Mouse (Mus musculus) midbrain, embryonic 10.5 days (tissue): ENCODE data around the gene Idnk. TPM values are rescaled to one million over a fixed set of nuclear protein-coding genes. Genes with fewer than 3 reads are reported as not detected.
A peak's percentile ranks its signal among the peaks of the same experiment; 100 is the strongest.

Source experiments
- DNase-seq: peaks from one replicate; pipeline ENCODE4 v3.0.0-alpha.2; 2017; ENCODE audit warnings: low spot score
- H3K27ac ChIP-seq: fragments of 300-500 bp; sonication (generic); replicated peaks from 2 replicates; pipeline ENCODE4 v1.5.1; 2016; ENCODE audit warnings: mild to moderate bottlenecking
- H3K27me3 ChIP-seq: fragments of 300-500 bp; sonication (generic); 2 replicates; pipeline ENCODE4 v1.6.1; 2016; ENCODE audit warnings: low read depth, mild to moderate bottlenecking; ENCODE audit not compliant: poor library complexity, severe bottlenecking
- H3K36me3 ChIP-seq: fragments of 300-500 bp; sonication (generic); 2 replicates; pipeline ENCODE4 v1.6.1; 2016; ENCODE audit warnings: mild to moderate bottlenecking, moderate library complexity
- H3K4me1 ChIP-seq: fragments of 300-500 bp; sonication (generic); 2 replicates; pipeline ENCODE4 v1.6.1; 2016
- H3K4me3 ChIP-seq: fragments of 300-500 bp; sonication (generic); 2 replicates; pipeline ENCODE4 v1.5.1; 2016; ENCODE audit warnings: mild to moderate bottlenecking, moderate library complexity
- H3K9me3 ChIP-seq: fragments of 300-500 bp; sonication (generic); replicated peaks from 2 replicates; pipeline ENCODE4 v1.6.1; 2016; ENCODE audit warnings: mild to moderate bottlenecking
- WGBS: fragments of 180-500 bp; shearing (Covaris S2); methylation state at CpG from one replicate; pipeline ENCODE4 v1.1.7; 2016; 5-methylcytosine and 5-hydroxymethylcytosine counted together
- polyA plus RNA-seq: library from polyadenylated mRNA; unstranded; fragments of >200 nt; fragmentation: Nextera tagmentation; extraction: Ambion mirVana; gene quantifications from 2 replicates; pipeline ENCODE4 v1.2.1, GENCODE M21; 2016

The Idnk gene
- 56.1 and 62.9 TPM in 2 replicates for polyA plus RNA-seq

DNA sequence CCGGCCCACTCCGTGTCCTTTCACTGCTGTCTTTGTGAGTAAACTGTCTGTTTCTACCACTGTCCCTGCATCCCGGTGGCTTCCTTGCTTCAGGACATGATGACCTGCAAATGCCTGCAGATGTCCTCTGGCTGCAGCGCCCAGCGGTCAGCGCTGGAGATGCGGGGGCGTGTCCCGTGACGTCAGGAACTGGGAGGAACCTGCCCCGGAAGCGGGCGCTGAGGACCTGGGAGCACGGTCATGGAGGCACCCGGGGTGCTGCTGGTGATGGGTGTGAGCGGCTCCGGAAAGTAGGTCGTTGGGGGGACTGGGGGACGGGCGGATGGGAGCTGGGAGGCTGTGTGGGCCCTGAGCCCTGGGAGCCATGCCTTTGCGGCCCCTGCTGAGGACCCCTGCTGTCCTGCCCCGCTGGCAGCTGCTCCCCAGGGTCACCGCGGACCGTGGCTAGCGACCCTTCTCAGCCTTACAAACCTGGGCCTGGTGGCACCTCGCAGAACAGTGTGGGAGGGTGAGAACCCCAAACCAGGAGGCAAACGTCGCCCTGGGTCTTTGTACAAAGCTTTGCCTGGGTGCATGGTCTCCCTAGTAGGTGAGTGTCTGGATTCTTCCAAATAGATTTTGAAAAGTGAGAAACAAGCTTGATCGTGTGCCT lies at the start of gene Idnk:
Idnk (plus strand) TSS at position 203 of the 652 bp plus-strand sequence.
- Histone ChIP-seq H3K9me3 (peaks cover 9% of the 10 kb centered on the region), H3K36me3 (peaks cover 30% of the 10 kb centered on the region), H3K4me3 (peak within 1 kb of the TSS; percentile 94), H3K4me1 (peaks cover 23% of the 10 kb centered on the region), H3K27me3 (0 out of 2 replicates have a peak, but pooled peaks cover 4% of the 10 kb centered on the region), H3K27ac (peak within 1 kb of the TSS; percentile 87)
- peak; percentile 89 for DNase-seq
- 1% methylated on average over 29 of the region's 30 CpGs for WGBS

- Histone ChIP-seq H3K27ac (no peak overlapping the region), H3K9me3 (no peaks in the 10 kb centered on the region), H3K27me3 (peaks cover 7% of the 10 kb centered on the region; the same call in 1 of the 2 replicates), H3K36me3 (no peaks in the 10 kb centered on the region), H3K4me1 (peaks cover 21% of the 10 kb centered on the region), H3K4me3 (no peak overlapping the region)
- no peak for DNase-seq
- 91% methylated on average over 6 of the region's 6 CpGs for WGBS
Measured at GRCm38 (mm10) chr13:58111306-58111705, 46.1 kb upstream of the Idnk start.

- peak overlapping the region; percentile 88; the same call in 1 of the 2 replicates for H3K27ac ChIP-seq
Measured at GRCm38 (mm10) chr13:58112191-58112590, 45.3 kb upstream of the Idnk start.

GRCm38 (mm10) chr13:58112601-58113041 lies 44.8 kb upstream of the Idnk start:
- DNase-seq, result no peak
- Histone ChIP-seq H3K4me1 (peaks cover 21% of the 10 kb centered on the region), H3K27ac (peak overlapping the region; percentile 88), H3K36me3 (no peaks in the 10 kb centered on the region), H3K9me3 (no peaks in the 10 kb centered on the region), H3K4me3 (peak overlapping the region; percentile 65), H3K27me3 (peaks cover 7% of the 10 kb centered on the region; the same call in 1 of the 2 replicates)
- WGBS, result 23% methylated on average over 11 of the region's 11 CpGs

More at GRCm38 (mm10) chr13:58112191-58112590, 45.3 kb upstream of the Idnk start:
- H3K9me3 ChIP-seq, result no peaks in the 10 kb centered on the region
- H3K4me3 ChIP-seq, result peak overlapping the region; percentile 65
- H3K36me3 ChIP-seq, result no peaks in the 10 kb centered on the region
- H3K4me1 ChIP-seq, result peaks cover 21% of the 10 kb centered on the region
- WGBS, result 79% methylated on average over 10 of the region's 10 CpGs
- no peak for DNase-seq
- H3K27me3 ChIP-seq, result peaks cover 7% of the 10 kb centered on the region; the same call in 1 of the 2 replicates

DNA sequence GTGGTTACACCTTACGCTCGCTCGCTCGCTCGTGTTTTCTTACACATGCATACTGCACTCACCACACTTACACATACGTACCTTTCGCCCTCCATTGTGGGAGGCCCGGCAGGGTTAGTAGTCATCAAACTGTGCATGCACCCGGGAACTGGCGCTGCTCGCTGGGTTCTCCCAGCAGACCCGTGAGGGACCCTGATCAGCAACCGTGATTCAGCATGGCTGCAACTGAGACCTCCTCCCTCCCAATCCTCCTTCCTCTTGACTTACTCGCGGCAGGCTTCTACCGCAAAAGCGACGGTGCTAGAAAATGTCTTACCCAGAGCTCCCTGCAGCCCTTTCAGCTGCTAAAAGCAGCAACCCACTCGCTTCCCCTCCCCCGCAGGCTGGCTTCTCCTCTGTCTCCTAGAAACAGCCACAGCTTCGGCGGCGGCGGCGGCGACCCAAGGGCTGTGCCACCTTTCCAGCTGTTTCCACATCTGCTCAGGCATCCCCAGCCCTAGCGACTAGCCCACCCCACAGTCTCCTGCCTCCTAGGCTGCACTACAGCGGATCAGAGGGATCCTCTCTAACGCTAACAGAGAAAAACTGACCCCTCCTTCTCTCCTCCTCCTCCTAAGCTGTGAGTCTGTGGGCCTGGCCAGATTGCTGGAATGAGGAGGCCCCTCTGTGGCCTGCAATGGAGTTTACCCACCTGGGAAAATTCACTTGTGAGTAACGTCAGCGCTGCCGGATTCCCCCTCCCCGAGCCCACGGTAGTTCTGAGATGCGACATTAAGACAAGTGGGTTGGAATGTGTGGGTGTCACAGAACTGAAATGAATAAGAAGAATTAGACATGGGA lies 44.2 kb upstream of the Idnk start, which contains the start of gene Klhl3:
Klhl3 (minus strand) TSS at position 532 of the 840 bp plus-strand sequence.
- H3K27ac ChIP-seq, result peak within 1 kb of the TSS; percentile 88
- 3% methylated on average over 35 of the region's 35 CpGs for WGBS

GRCm38 (mm10) chr13:58115227-58115626 lies 42.2 kb upstream of the Idnk start:
- H3K36me3 ChIP-seq, result no peaks in the 10 kb centered on the region
- no peak overlapping the region for H3K4me3 ChIP-seq
- 83% methylated on average over 13 of the region's 13 CpGs for WGBS
- H3K9me3 ChIP-seq, result no peaks in the 10 kb centered on the region
- H3K4me1 ChIP-seq, result peaks cover 21% of the 10 kb centered on the region
- H3K27ac ChIP-seq, result no peak overlapping the region
- DNase-seq, result no peak
- H3K27me3 ChIP-seq, result peaks cover 7% of the 10 kb centered on the region; the same call in 1 of the 2 replicates

More for the DNA sequence above, 44.2 kb upstream of the Idnk start, which contains the start of gene Klhl3:
- Histone ChIP-seq H3K4me1 (peaks cover 21% of the 10 kb centered on the region), H3K27me3 (peaks cover 7% of the 10 kb centered on the region; the same call in 1 of the 2 replicates), H3K9me3 (no peaks in the 10 kb centered on the region), H3K36me3 (no peaks in the 10 kb centered on the region), H3K4me3 (peak within 1 kb of the TSS; percentile 65)
- DNase-seq, result peak; percentile 76

- DNase-seq, result no peak
- 93% methylated on average over 2 of the region's 2 CpGs for WGBS
- peaks cover 7% of the 10 kb centered on the region; the same call in 1 of the 2 replicates for H3K27me3 ChIP-seq
- no peaks in the 10 kb centered on the region for H3K9me3 ChIP-seq
- peaks cover 21% of the 10 kb centered on the region for H3K4me1 ChIP-seq
- no peaks in the 10 kb centered on the region for H3K36me3 ChIP-seq
- no peak overlapping the region for H3K27ac ChIP-seq
- no peak overlapping the region for H3K4me3 ChIP-seq
Measured at GRCm38 (mm10) chr13:58116801-58117200, 40.6 kb upstream of the Idnk start.

GRCm38 (mm10) chr13:58117318-58118017 lies 40.0 kb upstream of the Idnk start:
- 0 out of 2 replicates have a peak, but pooled peaks cover under 1% of the 10 kb centered on the region for H3K27me3 ChIP-seq
- H3K36me3 ChIP-seq, result no peaks in the 10 kb centered on the region
- 67% methylated on average over 8 of the region's 8 CpGs for WGBS
- H3K9me3 ChIP-seq, result no peaks in the 10 kb centered on the region
- peaks cover 16% of the 10 kb centered on the region for H3K4me1 ChIP-seq
- peak; percentile 41 for DNase-seq
- H3K27ac ChIP-seq, result no peak overlapping the region
- no peak overlapping the region for H3K4me3 ChIP-seq

DNA sequence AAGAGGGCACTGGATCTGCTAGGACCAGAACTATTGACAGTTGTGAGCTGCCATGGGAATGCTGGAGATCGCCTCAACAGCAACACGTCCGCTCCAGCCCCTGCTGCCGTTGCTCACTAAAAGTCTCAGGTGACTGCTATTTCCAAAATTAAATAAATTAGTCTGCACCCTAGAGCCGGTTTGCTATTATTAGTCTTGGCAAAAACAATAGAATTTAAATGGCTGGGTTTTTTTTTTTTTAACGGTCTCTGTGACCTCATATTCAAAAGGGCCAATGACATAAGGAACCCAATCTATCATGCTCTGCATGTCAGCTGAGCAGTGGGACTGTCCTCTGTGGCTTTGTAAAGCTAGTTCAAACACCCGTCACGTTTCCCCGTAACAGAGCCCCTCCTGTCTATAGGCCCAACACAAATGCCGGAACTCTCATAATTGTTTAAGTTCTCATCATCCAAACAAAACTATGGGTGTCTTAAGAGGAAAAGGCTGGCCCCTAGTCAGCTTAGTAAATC lies 34.6 kb upstream of the Idnk start:
- WGBS, result 85% methylated on average over 10 of the region's 10 CpGs
- H3K27me3 ChIP-seq, result no peaks in the 10 kb centered on the region

GRCm38 (mm10) chr13:58123381-58123780 lies 34.1 kb upstream of the Idnk start:
- Histone ChIP-seq H3K9me3 (no peaks in the 10 kb centered on the region), H3K4me3 (no peak overlapping the region), H3K36me3 (peaks cover 25% of the 10 kb centered on the region), H3K27me3 (no peaks in the 10 kb centered on the region), H3K27ac (no peak overlapping the region), H3K4me1 (peaks cover 26% of the 10 kb centered on the region)
- DNase-seq, result no peak
- WGBS, result 83% methylated on average over 8 of the region's 8 CpGs

More for the DNA sequence above, 34.6 kb upstream of the Idnk start:
- no peak for DNase-seq
- H3K4me1 ChIP-seq, result peaks cover 26% of the 10 kb centered on the region
- H3K9me3 ChIP-seq, result no peaks in the 10 kb centered on the region
- H3K4me3 ChIP-seq, result no peak overlapping the region
- peaks cover 25% of the 10 kb centered on the region for H3K36me3 ChIP-seq
- H3K27ac ChIP-seq, result no peak overlapping the region

DNA sequence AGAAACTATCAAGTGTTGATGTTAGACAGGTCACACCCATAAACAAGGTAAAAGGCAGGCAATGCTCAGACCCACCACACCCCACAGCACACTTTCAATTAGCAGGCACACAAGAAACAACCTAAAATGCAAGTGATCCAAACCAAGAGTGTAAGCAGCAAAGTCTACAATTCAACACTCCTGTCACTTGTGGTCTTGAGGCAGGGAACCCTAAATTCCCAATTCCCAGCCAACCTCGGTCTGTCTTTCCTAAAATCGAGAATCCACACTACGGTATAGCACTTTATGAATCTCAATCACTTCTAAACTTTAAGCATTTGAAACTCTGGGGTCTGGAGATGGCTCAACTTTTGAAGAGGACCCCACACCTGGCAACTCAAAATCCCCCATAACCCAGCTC lies 33.2 kb upstream of the Idnk start:
- no peaks in the 10 kb centered on the region for H3K27me3 ChIP-seq
- H3K9me3 ChIP-seq, result no peaks in the 10 kb centered on the region
- peaks cover 25% of the 10 kb centered on the region for H3K36me3 ChIP-seq
- H3K4me1 ChIP-seq, result peaks cover 27% of the 10 kb centered on the region
- no peak overlapping the region for H3K27ac ChIP-seq
- WGBS, result 91% methylated on average over 3 of the region's 3 CpGs
- no peak for DNase-seq
- H3K4me3 ChIP-seq, result no peak overlapping the region

DNA sequence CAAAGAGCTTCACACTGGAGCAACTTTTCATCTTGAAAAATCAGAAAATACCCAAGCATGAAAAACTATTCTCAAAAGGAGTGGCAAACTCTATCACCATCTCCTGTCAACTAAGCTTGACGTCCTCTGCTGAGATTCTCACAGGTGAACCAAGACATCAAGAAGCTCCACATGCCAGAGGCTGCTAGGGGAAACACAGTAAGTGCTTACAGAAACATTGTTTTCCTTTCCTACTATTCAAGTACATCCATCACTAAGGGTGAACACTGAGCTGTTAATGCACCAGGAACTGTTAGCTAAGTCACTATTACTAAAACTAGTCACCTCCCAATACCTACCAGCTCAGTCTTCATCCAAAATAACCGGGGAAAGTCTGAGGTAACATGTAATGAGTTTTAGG lies 32.5 kb upstream of the Idnk start:
- WGBS, result 71% methylated on average over 2 of the region's 2 CpGs
- H3K4me3 ChIP-seq, result peak overlapping the region; percentile 97; the same call in 1 of the 2 replicates

More for the DNA sequence above, 32.5 kb upstream of the Idnk start:
- H3K27ac ChIP-seq, result no peak overlapping the region
- H3K27me3 ChIP-seq, result no peaks in the 10 kb centered on the region
- DNase-seq, result no peak
- no peaks in the 10 kb centered on the region for H3K9me3 ChIP-seq
- peaks cover 25% of the 10 kb centered on the region for H3K36me3 ChIP-seq
- H3K4me1 ChIP-seq, result peaks cover 34% of the 10 kb centered on the region
